In the genomic region with DNA sequence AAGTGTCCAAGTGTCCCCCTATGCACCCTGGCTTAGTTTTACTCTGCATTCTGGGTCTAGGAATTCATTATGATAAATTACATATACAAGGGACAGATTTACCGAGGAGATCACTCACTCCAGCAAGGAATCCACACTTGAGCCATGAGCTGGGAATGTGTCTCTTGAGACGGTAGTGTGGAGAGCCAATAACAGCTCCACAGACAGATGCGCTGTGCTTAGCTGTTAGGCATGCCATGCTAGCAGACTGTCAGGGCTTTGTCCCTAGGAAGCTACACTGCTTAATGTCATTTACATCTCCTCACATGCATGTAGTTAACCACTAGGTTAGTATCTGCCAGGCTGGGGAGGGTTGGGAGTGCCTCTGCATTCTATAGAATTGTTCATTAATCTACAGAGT, we compare ENCODE assay signal across 10 mouse cellular contexts. TPM values are rescaled to one million over a fixed set of nuclear protein-coding genes. Genes with fewer than 3 reads are reported as not detected.
DNase-seq lines count a peak whose midpoint lies in the region; ATAC-seq and TF ChIP-seq lines count a peak whose summit lies in the region.
"Had no signal": no experiment of that assay in that cellular context is flagged by ENCODE, and none has a peak within 500 bp of the region (broad histone marks: within the 10 kb centered on the region; RNA-seq: fewer than 3 reads in every experiment).

No protein-coding gene starts in this region.

- no peak overlapping the region for H3K4me2 ChIP-seq in heart, postnatal 0 days (ENCODE audit: low read depth, low read length)
- no peak overlapping the region for H3K4me2 ChIP-seq in midbrain, embryonic 12.5 days (replicated peaks)
- no peak overlapping the region for H3K4me2 ChIP-seq in midbrain, postnatal 0 days (ENCODE audit: low read depth, low read length, poor library complexity, severe bottlenecking)
- H3K4me2 ChIP-seq in embryonic facial prominence, embryonic 15.5 days (replicated peaks): peak overlapping the region; percentile 63
- H3K4me2 ChIP-seq in stomach, postnatal 0 days (replicated peaks; ENCODE audit: low read depth): 0 out of 2 replicates have a peak overlapping the region, but pooled peaks have one; percentile 17

- 50% methylated on average over 3 of the region's 3 CpGs for WGBS in heart, postnatal 0 days
- WGBS in midbrain, embryonic 12.5 days: 71% methylated on average over 3 of the region's 3 CpGs
- 58% methylated on average over 3 of the region's 3 CpGs for WGBS in midbrain, postnatal 0 days
- 66% methylated on average over 3 of the region's 3 CpGs for WGBS in embryonic facial prominence, embryonic 15.5 days
- WGBS in stomach, postnatal 0 days: 63% methylated on average over 3 of the region's 3 CpGs

- no peaks in the 10 kb centered on the region for H3K9me3 ChIP-seq in heart, postnatal 0 days (replicated peaks; ENCODE audit: control insufficient read depth, low read length)
- no peaks in the 10 kb centered on the region for H3K9me3 ChIP-seq in midbrain, embryonic 12.5 days
- no peaks in the 10 kb centered on the region for H3K9me3 ChIP-seq in midbrain, postnatal 0 days (ENCODE audit: low read length)
- no peaks in the 10 kb centered on the region for H3K9me3 ChIP-seq in embryonic facial prominence, embryonic 15.5 days (replicated peaks)
- no peaks in the 10 kb centered on the region for H3K9me3 ChIP-seq in stomach, postnatal 0 days (ENCODE audit: control insufficient read depth, low read length)

- peak overlapping the region; percentile 43 for H3K27ac ChIP-seq in heart, postnatal 0 days (ENCODE audit: low read depth)
- peak overlapping the region; percentile 39; the same call in 1 of the 2 replicates for H3K27ac ChIP-seq in midbrain, embryonic 12.5 days (replicated peaks)
- no peak overlapping the region for H3K27ac ChIP-seq in midbrain, postnatal 0 days (ENCODE audit: low read depth, low read length)
- H3K27ac ChIP-seq in embryonic facial prominence, embryonic 15.5 days (replicated peaks): 0 out of 2 replicates have a peak overlapping the region, but pooled peaks have one; percentile 8
- no peak overlapping the region for H3K27ac ChIP-seq in stomach, postnatal 0 days (replicated peaks)

- no peak overlapping the region for H3K4me3 ChIP-seq in heart, postnatal 0 days (ENCODE audit: low read depth, low read length)
- no peak overlapping the region for H3K4me3 ChIP-seq in midbrain, embryonic 12.5 days
- H3K4me3 ChIP-seq in midbrain, postnatal 0 days (ENCODE audit: low read depth, low read length): no peak overlapping the region
- no peak overlapping the region for H3K4me3 ChIP-seq in embryonic facial prominence, embryonic 15.5 days (replicated peaks)
- no peak overlapping the region for H3K4me3 ChIP-seq in stomach, postnatal 0 days (ENCODE audit: low read depth, low read length)

- H3K36me3 ChIP-seq in heart, postnatal 0 days (replicated peaks; ENCODE audit: control insufficient read depth, insufficient read depth, low read length): peaks cover 17% of the 10 kb centered on the region
- H3K36me3 ChIP-seq in midbrain, embryonic 12.5 days: no peaks in the 10 kb centered on the region; the same call in 1 of the 2 replicates
- no peaks in the 10 kb centered on the region for H3K36me3 ChIP-seq in midbrain, postnatal 0 days (ENCODE audit: insufficient read depth, low read length)
- H3K36me3 ChIP-seq in embryonic facial prominence, embryonic 15.5 days: peaks cover 28% of the 10 kb centered on the region; the same call in 1 of the 2 replicates
- H3K36me3 ChIP-seq in stomach, postnatal 0 days (ENCODE audit: control insufficient read depth, insufficient read depth, low read length): no peaks in the 10 kb centered on the region

- no peak for DNase-seq in heart, postnatal 0 days (ENCODE audit: low spot score)
- DNase-seq in heart, adult 11 months: no peak
- DNase-seq in midbrain, postnatal 0 days (ENCODE audit: low spot score): no peak
- DNase-seq in stomach, postnatal 0 days (ENCODE audit: low spot score): no peak
- no peak for DNase-seq in layer of hippocampus, postnatal 14 days (ENCODE audit: low spot score in 2 of 2)
- DNase-seq: layer of hippocampus, adult 9-11 months; right cerebral cortex, postnatal 25 days had no signal

- TF ChIP-seq EP300 in heart, postnatal 0 days (IDR thresholded peaks at IDR 0.05; ENCODE audit: low read depth): no peak
- TF ChIP-seq EP300 in stomach, postnatal 0 days (optimal IDR thresholded peaks at IDR 0.05): no peak

- no peaks in the 10 kb centered on the region for H3K27me3 ChIP-seq in heart, postnatal 0 days (ENCODE audit: control insufficient read depth, insufficient read depth, low read length)
- H3K27me3 ChIP-seq in midbrain, embryonic 12.5 days: peaks cover 8% of the 10 kb centered on the region
- no peaks in the 10 kb centered on the region for H3K27me3 ChIP-seq in midbrain, postnatal 0 days (ENCODE audit: insufficient read depth, low read length)
- no peaks in the 10 kb centered on the region for H3K27me3 ChIP-seq in embryonic facial prominence, embryonic 15.5 days
- H3K27me3 ChIP-seq in stomach, postnatal 0 days (ENCODE audit: control insufficient read depth, insufficient read depth, low read length): no peaks in the 10 kb centered on the region

- no peak for TF ChIP-seq CTCF in heart, postnatal 0 days (IDR thresholded peaks at IDR 0.05; ENCODE audit: low read depth)
- no peak for TF ChIP-seq CTCF in midbrain, postnatal 0 days (IDR thresholded peaks at IDR 0.05)
- no peak for TF ChIP-seq CTCF in stomach, postnatal 0 days (IDR thresholded peaks at IDR 0.05; ENCODE audit: low read depth)

- peaks cover 26% of the 10 kb centered on the region for H3K4me1 ChIP-seq in heart, postnatal 0 days (ENCODE audit: control insufficient read depth, insufficient read depth)
- H3K4me1 ChIP-seq in midbrain, embryonic 12.5 days: peaks cover 28% of the 10 kb centered on the region
- no peaks in the 10 kb centered on the region for H3K4me1 ChIP-seq in midbrain, postnatal 0 days (ENCODE audit: insufficient read depth, low read length)
- peaks cover 45% of the 10 kb centered on the region for H3K4me1 ChIP-seq in embryonic facial prominence, embryonic 15.5 days
- peaks cover 2% of the 10 kb centered on the region; the same call in 1 of the 2 replicates for H3K4me1 ChIP-seq in stomach, postnatal 0 days (replicated peaks; ENCODE audit: control insufficient read depth, insufficient read depth)

- ATAC-seq in heart, postnatal 0 days (ENCODE audit: insufficient read depth, low read depth): no peak
- ATAC-seq in midbrain, embryonic 12.5 days (ENCODE audit: low FRiP score, low read depth): no peak
- no peak for ATAC-seq in midbrain, postnatal 0 days (ENCODE audit: low FRiP score)
- no peak for ATAC-seq in embryonic facial prominence, embryonic 15.5 days (ENCODE audit: insufficient number of reproducible peaks, low FRiP score, low TSS enrichment, low read depth)
- no peak for ATAC-seq in stomach, postnatal 0 days (ENCODE audit: low FRiP score, low TSS enrichment)
- ATAC-seq: inflammation-experienced regulatory T-cells, adult 6 months had no signal

- no peak overlapping the region for H3K9ac ChIP-seq in heart, postnatal 0 days (replicated peaks; ENCODE audit: low read depth, low read length)
- no peak overlapping the region for H3K9ac ChIP-seq in midbrain, embryonic 12.5 days (replicated peaks)
- no peak overlapping the region for H3K9ac ChIP-seq in midbrain, postnatal 0 days (replicated peaks; ENCODE audit: low read length, poor library complexity, severe bottlenecking)
- H3K9ac ChIP-seq in embryonic facial prominence, embryonic 15.5 days: no peak overlapping the region
- H3K9ac ChIP-seq in stomach, postnatal 0 days (ENCODE audit: low read length): no peak overlapping the region

RNA-seq across cellular contexts. Expression of a gene that starts 4.2 kb away (rescaled TPM):
- total RNA-seq in heart, postnatal 0 days (2014; rRNA removed; ENCODE audit: low replicate concordance): 289 and 316 TPM in 2 replicates
- polyA plus RNA-seq in heart, postnatal 0 days (2015; fragmentation: Nextera tagmentation; extraction: Ambion mirVana): 271 and 272 TPM in 2 replicates
- 169 and 215 TPM in 2 replicates for polyA plus RNA-seq in midbrain, embryonic 12.5 days (2016; fragmentation: Nextera tagmentation; extraction: Ambion mirVana)
- 51.6 and 72.1 TPM in 2 replicates for total RNA-seq in midbrain, postnatal 0 days (2014; rRNA removed)
- polyA plus RNA-seq in midbrain, postnatal 0 days (2015; fragmentation: Nextera tagmentation; extraction: Ambion mirVana): 56.3 and 58.8 TPM in 2 replicates
- 725 and 741 TPM in 2 replicates for polyA plus RNA-seq in embryonic facial prominence, embryonic 15.5 days (2015; fragmentation: Nextera tagmentation; extraction: Ambion mirVana)
- polyA plus RNA-seq in stomach, postnatal 0 days (2015; fragmentation: Nextera tagmentation; extraction: Ambion mirVana): 238 and 254 TPM in 2 replicates
- 10 to 100 TPM; 49.7 to 58.0 TPM for total RNA-seq in layer of hippocampus, postnatal 14 days (2021)

Comparison
In these comparisons a context has a peak if more than half of its experiments do, and no peak if none do; other contexts are left out.
1. H3K27ac ChIP-seq: peak in heart, postnatal 0 days (single experiment), midbrain, embryonic 12.5 days (single experiment) and embryonic facial prominence, embryonic 15.5 days (single experiment); none in midbrain, postnatal 0 days (single experiment) and stomach, postnatal 0 days (single experiment).
2. H3K4me2 ChIP-seq: peak in embryonic facial prominence, embryonic 15.5 days (single experiment) and stomach, postnatal 0 days (single experiment); none in heart, postnatal 0 days (single experiment), midbrain, embryonic 12.5 days (single experiment) and midbrain, postnatal 0 days (single experiment).